Mouse (Mus musculus): ENCODE data around the gene Rdh12. TPM values are rescaled to one million over a fixed set of nuclear protein-coding genes. Genes with fewer than 3 reads are reported as not detected.

The Rdh12 gene
- 0.76 and 2.2 TPM in 2 replicates for polyA plus RNA-seq (2015; fragmentation: Nextera tagmentation; extraction: Ambion mirVana)

DNA sequence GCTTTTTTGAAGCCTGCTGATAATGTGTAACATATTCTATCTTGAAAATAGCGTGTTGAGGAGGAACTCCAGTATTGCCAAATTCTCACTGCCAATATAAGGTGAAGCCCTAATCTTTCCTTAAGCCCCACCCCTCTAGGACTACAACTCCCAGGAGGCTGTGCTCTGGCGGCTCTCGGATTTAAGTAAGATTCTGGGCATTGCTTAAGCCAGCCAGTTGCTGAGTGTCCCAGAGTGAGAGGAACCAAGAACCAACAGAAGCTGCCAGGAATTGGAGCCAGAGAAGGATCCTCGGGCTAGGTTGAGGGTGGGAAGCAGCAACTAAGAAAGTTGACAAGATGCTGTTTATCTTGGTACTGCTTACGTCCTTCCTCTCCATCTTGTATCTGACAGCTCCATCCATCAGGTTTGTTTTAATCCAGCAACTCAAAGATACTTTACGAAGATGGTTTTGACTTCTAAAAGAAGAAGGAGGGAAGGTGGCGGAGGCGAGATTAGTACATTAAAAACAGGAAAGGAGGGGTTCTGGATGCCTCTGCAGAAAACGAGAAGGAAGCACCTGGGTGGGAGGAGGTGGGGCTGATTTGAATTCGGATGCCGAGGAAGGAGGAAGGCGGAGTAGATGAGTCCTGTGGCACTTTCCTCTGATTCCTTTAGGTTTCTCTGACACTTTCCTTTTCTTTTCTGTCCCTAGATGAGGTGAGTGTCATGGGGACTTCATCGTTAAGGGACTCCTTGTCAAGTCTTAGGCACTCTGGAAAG lies at the start of gene Rdh12:
TSS of gene Rdh12 (plus strand) at position 212 of the 762 bp plus-strand sequence.

DNA sequence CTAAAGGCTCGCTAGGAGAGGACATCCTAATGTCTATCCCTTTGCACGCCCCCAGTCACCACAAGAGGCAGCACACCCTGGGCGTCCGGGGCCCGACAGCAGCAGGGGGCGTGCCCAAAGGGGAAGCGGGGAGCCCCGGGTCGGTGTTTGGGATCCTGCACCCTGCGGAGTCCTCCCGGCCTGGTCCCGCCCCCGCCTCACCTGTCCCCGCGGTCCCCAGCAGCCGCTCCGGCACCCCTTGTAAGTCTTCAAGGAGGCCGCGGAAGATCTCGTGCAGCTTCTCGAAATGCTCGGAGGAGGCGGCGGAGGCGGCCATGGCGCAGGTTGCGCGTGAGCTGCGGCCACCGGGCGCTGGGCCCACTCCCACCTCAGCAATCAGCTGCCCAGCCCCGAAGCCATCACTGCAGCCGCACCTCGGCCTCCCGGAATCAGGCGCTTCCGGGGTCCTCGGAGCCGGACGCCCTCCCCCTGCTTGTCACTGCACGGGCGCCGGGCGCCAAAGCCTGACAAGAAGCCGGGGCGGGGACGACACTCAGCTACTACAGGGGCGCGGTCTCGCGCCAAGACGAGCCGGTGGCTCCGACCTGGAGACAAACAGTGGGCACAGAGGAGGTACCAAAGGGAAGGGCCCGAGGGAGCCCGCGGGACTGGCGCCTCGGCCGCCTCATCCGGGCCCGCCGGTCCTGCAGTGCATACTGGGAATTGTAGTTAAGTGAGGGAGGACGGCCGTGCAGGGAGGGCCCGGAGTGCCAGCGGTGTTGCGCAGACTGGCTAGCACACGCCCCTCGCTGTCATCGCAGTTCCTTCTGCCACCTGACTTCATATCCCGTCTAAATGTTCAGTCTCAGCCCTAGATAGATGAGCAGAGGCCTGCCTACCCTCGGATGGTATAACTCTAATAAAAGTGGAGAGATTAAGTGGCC lies 36.4 kb upstream of the Rdh12 start, which contains the start of gene Vti1b:
TSS of gene Vti1b (minus strand) at position 649 of the 923 bp plus-strand sequence.

DNA sequence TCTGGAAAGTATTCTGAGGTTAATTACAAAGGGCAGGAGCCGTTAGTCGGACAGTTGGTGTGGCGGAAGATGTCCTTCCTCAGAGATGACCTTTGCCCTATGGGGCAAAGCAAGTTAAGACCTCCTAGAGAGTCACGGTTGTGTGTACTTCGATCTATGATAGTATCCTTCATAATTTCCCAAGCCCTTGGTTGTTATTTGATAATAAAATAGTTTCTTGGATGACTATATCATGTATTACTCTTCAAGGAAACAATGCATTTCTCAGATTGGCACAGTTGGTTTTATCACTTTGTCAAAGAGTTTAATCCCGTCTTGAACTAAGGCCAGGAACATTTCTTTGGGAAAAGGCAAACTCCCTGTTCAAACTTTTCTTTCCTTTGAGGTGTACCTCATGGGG lies 16.5 kb upstream of the Rdh12 start, which contains the start of gene Rdh11:
TSS of gene Rdh11 (minus strand) at position 101 of the 400 bp plus-strand sequence.

Other genes starting within 250 kb of the Rdh12 start
- gene Tmem229b, start 201.3 kb upstream of the Rdh12 start, polyA plus RNA-seq (2015; fragmentation: Nextera tagmentation; extraction: Ambion mirVana) = 2.5 and 3.5 TPM in 2 replicates
- gene Plekhh1, start 179.8 kb upstream of the Rdh12 start, polyA plus RNA-seq (2015; fragmentation: Nextera tagmentation; extraction: Ambion mirVana) = 0.42 and 0.54 TPM in 2 replicates
- 5.1 and 7.2 TPM in 2 replicates for gene Pigh, start 119.3 kb upstream of the Rdh12 start, polyA plus RNA-seq (2015; fragmentation: Nextera tagmentation; extraction: Ambion mirVana)
- not detected in 2 replicates for gene Arg2, start 78.1 kb upstream of the Rdh12 start, polyA plus RNA-seq (2015; fragmentation: Nextera tagmentation; extraction: Ambion mirVana)
- 65.0 and 72.1 TPM in 2 replicates for gene Vti1b, start 36.2 kb upstream of the Rdh12 start, polyA plus RNA-seq (2015; fragmentation: Nextera tagmentation; extraction: Ambion mirVana)
- 5.9 and 6.8 TPM in 2 replicates for gene Rdh11, start 16.6 kb upstream of the Rdh12 start, polyA plus RNA-seq (2015; fragmentation: Nextera tagmentation; extraction: Ambion mirVana)
- 5.7 TPM in 2 replicates for gene Zfyve26, start 87.4 kb downstream of the Rdh12 start, polyA plus RNA-seq (2015; fragmentation: Nextera tagmentation; extraction: Ambion mirVana)
- gene Rad51b, start 88.4 kb downstream of the Rdh12 start, polyA plus RNA-seq (2015; fragmentation: Nextera tagmentation; extraction: Ambion mirVana) = 1.7 and 2.0 TPM in 2 replicates

Data from skeletal muscle tissue, postnatal 0 days (tissue).